Mouse (Mus musculus) forebrain, embryonic 16.5 days (tissue): ENCODE data around the gene Phpt1. TPM values are rescaled to one million over a fixed set of nuclear protein-coding genes. Genes with fewer than 3 reads are reported as not detected.

Experiments used
- ATAC-seq: fragments of 200-750 bp; cut with Nextera tagmentation; 2 replicates; pipeline ENCODE4 v1.8.0; 2017; ENCODE audit warnings: mild to moderate bottlenecking, moderate library complexity
- H3K27ac ChIP-seq: fragments of 300-500 bp; sonication (generic); 2 replicates; pipeline ENCODE4 v1.5.1; 2014; ENCODE audit warnings: low read length, control low read depth
- H3K27me3 ChIP-seq: fragments of 300-500 bp; sonication (generic); replicated peaks from 2 replicates; pipeline ENCODE4 v1.6.1; 2014; ENCODE audit warnings: low read length; ENCODE audit not compliant: control insufficient read depth, insufficient read depth
- H3K36me3 ChIP-seq: fragments of 300-500 bp; sonication (generic); 2 replicates; pipeline ENCODE4 v1.6.1; 2014; ENCODE audit not compliant: control insufficient read depth, insufficient read depth
- H3K4me1 ChIP-seq: fragments of 300-500 bp; sonication (generic); replicated peaks from 2 replicates; pipeline ENCODE4 v1.6.1; 2014; ENCODE audit warnings: low read length; ENCODE audit not compliant: control insufficient read depth, insufficient read depth
- H3K4me2 ChIP-seq: fragments of 300-500 bp; sonication (generic); 2 replicates; pipeline ENCODE4 v1.6.1; 2014; ENCODE audit warnings: mild to moderate bottlenecking, low read length, control low read depth
- H3K4me3 ChIP-seq: fragments of 300-500 bp; sonication (generic); replicated peaks from 2 replicates; pipeline ENCODE4 v1.5.1; 2014; ENCODE audit warnings: mild to moderate bottlenecking, low read length, control low read depth
- H3K9ac ChIP-seq: fragments of 300-500 bp; sonication (generic); replicated peaks from 2 replicates; pipeline ENCODE4 v1.6.1; 2014; ENCODE audit warnings: low read depth, low read length, control low read depth
- H3K9me3 ChIP-seq: fragments of 300-500 bp; sonication (generic); 2 replicates; pipeline ENCODE4 v1.6.1; 2016; ENCODE audit warnings: low read length; ENCODE audit not compliant: control insufficient read depth
- WGBS: fragments of 180-500 bp; shearing (Covaris S2); extraction: QIAGEN DNeasy Blood & Tissue Kit; methylation state at CpG from one replicate; pipeline ENCODE4 v1.1.7; 2014; 5-methylcytosine and 5-hydroxymethylcytosine counted together
- polyA plus RNA-seq: library from polyadenylated mRNA; unstranded; fragments of >200 nt; fragmentation: Nextera tagmentation; extraction: Ambion mirVana; gene quantifications from 2 replicates; pipeline ENCODE4 v1.2.1, GENCODE M21; 2015

The Phpt1 gene
- polyA plus RNA-seq, 1 experiment from 2014 or later = 141 TPM

DNA sequence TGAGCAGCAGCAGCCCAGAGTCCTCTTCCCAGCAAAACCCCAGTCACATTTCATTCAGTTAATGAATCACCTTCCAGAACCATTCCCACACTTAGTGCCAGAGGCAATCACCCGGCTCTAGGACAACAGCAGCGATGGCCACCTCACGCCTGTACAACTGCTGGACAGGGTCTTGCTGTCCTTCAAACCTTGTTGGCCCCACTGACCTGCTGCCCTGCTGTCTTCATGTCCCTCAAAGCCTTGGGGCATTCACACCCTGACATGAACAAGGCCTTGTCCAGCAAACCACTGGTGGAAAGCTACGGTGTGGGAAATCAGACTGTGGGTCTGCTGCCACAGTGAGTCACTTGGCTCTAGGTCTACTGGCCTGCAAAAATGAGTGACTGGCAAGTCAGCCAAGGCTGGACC is 34.5 kb downstream of the Phpt1 start:
- Histone ChIP-seq H3K4me1 (no peaks in the 10 kb centered on the region; the same call in 1 of the 2 replicates), H3K27ac (no peak overlapping the region), H3K36me3 (peaks cover 4% of the 10 kb centered on the region), H3K27me3 (no peaks in the 10 kb centered on the region), H3K9ac (no peak overlapping the region), H3K4me2 (no peak overlapping the region), H3K9me3 (no peaks in the 10 kb centered on the region), H3K4me3 (no peak overlapping the region)
- 95% methylated on average over 4 of the region's 4 CpGs for WGBS
- ATAC-seq = no peak

GRCm38 (mm10) chr2:25536531-25536930 is 38.5 kb downstream of the Phpt1 start:
- H3K4me3 ChIP-seq = no peak overlapping the region
- H3K27me3 ChIP-seq = no peaks in the 10 kb centered on the region
- no peaks in the 10 kb centered on the region for H3K4me1 ChIP-seq
- H3K9me3 ChIP-seq = no peaks in the 10 kb centered on the region
- ATAC-seq = no peak
- H3K27ac ChIP-seq = no peak overlapping the region
- WGBS = 93% methylated on average over 8 of the region's 8 CpGs
- peaks cover 4% of the 10 kb centered on the region for H3K36me3 ChIP-seq
- no peak overlapping the region for H3K4me2 ChIP-seq
- no peak overlapping the region for H3K9ac ChIP-seq

GRCm38 (mm10) chr2:25534866-25535182 is 40.2 kb downstream of the Phpt1 start:
- H3K4me3 ChIP-seq = no peak overlapping the region
- no peak overlapping the region for H3K27ac ChIP-seq
- no peaks in the 10 kb centered on the region for H3K4me1 ChIP-seq
- H3K27me3 ChIP-seq = no peaks in the 10 kb centered on the region
- no peaks in the 10 kb centered on the region for H3K9me3 ChIP-seq
- H3K36me3 ChIP-seq = peaks cover 8% of the 10 kb centered on the region
- no peak overlapping the region for H3K9ac ChIP-seq
- 98% methylated on average over 2 of the region's 2 CpGs for WGBS
- no peak overlapping the region for H3K4me2 ChIP-seq
- no peak for ATAC-seq

DNA sequence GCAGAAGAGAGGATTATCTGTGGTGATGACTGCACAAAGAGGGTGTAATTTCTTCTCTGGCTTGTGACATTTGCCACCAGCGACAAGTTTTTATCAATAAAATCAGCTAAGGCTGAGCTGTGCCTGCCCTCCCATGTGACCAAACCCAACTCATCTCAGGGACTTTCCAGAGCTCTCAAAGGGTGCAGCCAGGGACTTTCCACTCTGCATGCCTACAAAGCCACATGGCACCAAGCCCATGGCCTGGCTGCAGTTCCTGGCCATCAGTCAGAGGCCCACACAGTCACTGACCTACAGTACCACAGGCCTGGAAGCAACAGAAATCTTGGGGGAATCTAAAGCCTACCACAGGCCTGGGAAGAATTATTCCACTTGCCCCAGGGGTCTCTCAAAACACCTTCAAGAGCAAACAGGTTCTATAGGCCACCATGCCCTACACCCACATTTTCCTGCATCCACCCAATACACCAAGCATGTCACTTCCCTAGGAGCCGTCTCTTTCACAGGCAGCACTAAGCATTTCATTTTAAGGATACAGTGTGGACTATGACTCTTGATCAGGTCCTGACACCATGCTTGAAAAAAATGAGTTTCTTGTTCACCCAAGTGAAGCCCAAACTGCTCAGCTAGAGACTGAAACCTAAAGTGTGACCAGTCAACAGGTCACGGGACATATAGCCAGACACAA is 40.7 kb downstream of the Phpt1 start:
- peaks cover 9% of the 10 kb centered on the region for H3K36me3 ChIP-seq
- H3K9ac ChIP-seq = no peak overlapping the region
- no peaks in the 10 kb centered on the region for H3K9me3 ChIP-seq
- H3K27me3 ChIP-seq = no peaks in the 10 kb centered on the region
- no peak overlapping the region for H3K4me2 ChIP-seq
- WGBS = 93% methylated on average over 3 of the region's 3 CpGs
- no peak overlapping the region for H3K27ac ChIP-seq
- no peak overlapping the region for H3K4me3 ChIP-seq
- no peaks in the 10 kb centered on the region for H3K4me1 ChIP-seq
- ATAC-seq = no peak

- Histone ChIP-seq H3K27me3 (no peaks in the 10 kb centered on the region), H3K36me3 (peaks cover 9% of the 10 kb centered on the region), H3K4me1 (no peaks in the 10 kb centered on the region), H3K9me3 (no peaks in the 10 kb centered on the region), H3K4me2 (no peak overlapping the region), H3K27ac (no peak overlapping the region), H3K9ac (no peak overlapping the region), H3K4me3 (no peak overlapping the region)
- 95% methylated on average over 2 of the region's 2 CpGs for WGBS
- no peak for ATAC-seq
These were observed 41.3 kb downstream of the Phpt1 start for GRCm38 (mm10) chr2:25533707-25534106.

DNA sequence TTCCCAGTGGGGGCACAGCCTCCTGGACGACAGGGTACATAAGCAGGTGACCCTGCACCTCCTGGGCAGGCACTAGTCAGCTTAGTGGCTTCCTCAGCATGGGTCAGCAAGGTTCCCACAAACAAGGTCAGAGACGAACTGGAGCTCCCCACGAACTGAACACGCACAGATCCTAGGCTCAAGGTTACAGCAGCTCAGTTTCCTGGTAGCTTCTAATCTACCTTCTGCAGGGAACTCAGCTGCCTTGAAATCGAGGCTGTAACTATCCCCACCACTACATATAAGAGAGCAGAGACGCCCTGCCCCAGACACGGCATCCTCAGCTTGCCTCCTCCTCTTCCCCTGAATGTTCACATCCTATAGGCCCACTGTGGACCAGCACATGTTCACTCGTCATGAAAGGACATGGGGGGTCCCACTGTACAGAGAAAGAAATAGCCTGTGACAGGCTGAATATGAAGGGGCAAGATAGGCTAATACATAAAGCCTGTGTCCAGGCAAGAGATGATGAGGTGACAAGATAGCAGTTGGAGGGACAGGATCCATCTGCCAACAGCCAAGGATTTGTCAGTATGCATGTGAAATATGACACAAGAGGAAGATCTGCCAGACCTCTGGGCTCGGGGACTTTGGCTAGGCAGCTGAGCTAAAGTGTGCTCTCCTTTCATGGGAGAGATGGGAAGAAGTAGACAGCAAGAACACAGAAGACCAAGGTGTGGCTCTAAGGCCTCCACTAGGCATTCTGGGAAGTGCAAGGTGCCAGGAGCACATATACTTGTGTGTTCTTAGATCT is 48.3 kb downstream of the Phpt1 start:
- no peak for ATAC-seq
- H3K4me3 ChIP-seq = no peak overlapping the region
- H3K27me3 ChIP-seq = no peaks in the 10 kb centered on the region
- H3K27ac ChIP-seq = no peak overlapping the region
- H3K4me1 ChIP-seq = no peaks in the 10 kb centered on the region
- H3K4me2 ChIP-seq = no peak overlapping the region
- H3K9me3 ChIP-seq = no peaks in the 10 kb centered on the region
- H3K36me3 ChIP-seq = peaks cover 24% of the 10 kb centered on the region
- H3K9ac ChIP-seq = no peak overlapping the region
- 93% methylated on average over 9 of the region's 9 CpGs for WGBS

Other genes starting within 250 kb of the Phpt1 start
- gene Man1b1, start 242.9 kb downstream of the Phpt1 start, polyA plus RNA-seq = 50.6 and 54.6 TPM in 2 replicates
- 21.5 and 26.9 TPM in 2 replicates for gene Dpp7, start 218.9 kb downstream of the Phpt1 start, polyA plus RNA-seq
- 3.3 and 7.5 TPM in 2 replicates for gene Uap1l1, start 209.5 kb downstream of the Phpt1 start, polyA plus RNA-seq
- 23.8 and 29.9 TPM in 2 replicates for gene Sapcd2, start 202.9 kb downstream of the Phpt1 start, polyA plus RNA-seq
- 5.2 and 6.2 TPM in 2 replicates for gene Entpd2, start 179.3 kb downstream of the Phpt1 start, polyA plus RNA-seq
- 384 and 515 TPM in 2 replicates for gene Npdc1, start 175.9 kb downstream of the Phpt1 start, polyA plus RNA-seq
- 0.31 TPM in 1 of 2 replicates, not detected in the other for gene Fut7, start 152.0 kb downstream of the Phpt1 start, polyA plus RNA-seq
- 12.2 and 14.9 TPM in 2 replicates for gene Abca2, start 146.5 kb downstream of the Phpt1 start, polyA plus RNA-seq
- gene Clic3, start 118.4 kb downstream of the Phpt1 start, polyA plus RNA-seq = 2.4 and 4.6 TPM in 2 replicates
- 89.2 and 108 TPM in 2 replicates for gene Paxx, start 114.1 kb downstream of the Phpt1 start, polyA plus RNA-seq
- 212 and 217 TPM in 2 replicates for gene Ptgds, start 105.2 kb downstream of the Phpt1 start, polyA plus RNA-seq
- not detected in 2 replicates for gene Lcn12, start 81.3 kb downstream of the Phpt1 start, polyA plus RNA-seq
- 133 and 156 TPM in 2 replicates for gene Fbxw5, start 74.5 kb downstream of the Phpt1 start, polyA plus RNA-seq
- 4.4 and 4.5 TPM in 2 replicates for gene C8g, start 73.5 kb downstream of the Phpt1 start, polyA plus RNA-seq
- gene Traf2, start 28.3 kb downstream of the Phpt1 start, polyA plus RNA-seq = 26.8 and 29.5 TPM in 2 replicates
- 327 and 359 TPM in 2 replicates for gene Edf1, start 17.4 kb downstream of the Phpt1 start, polyA plus RNA-seq
- gene Mamdc4, start 379 bp downstream of the Phpt1 start, polyA plus RNA-seq = 1.0 and 2.8 TPM in 2 replicates
- 5.8 and 7.7 TPM in 2 replicates for gene Ajm1, start 6.5 kb upstream of the Phpt1 start, polyA plus RNA-seq
- 67.5 and 73.6 TPM in 2 replicates for gene Rabl6, start 33.3 kb upstream of the Phpt1 start, polyA plus RNA-seq
- gene Ccdc183, start 42.5 kb upstream of the Phpt1 start, polyA plus RNA-seq = 0.17 and 0.24 TPM in 2 replicates
- 20.6 and 28.9 TPM in 2 replicates for gene Tmem141, start 46.8 kb upstream of the Phpt1 start, polyA plus RNA-seq
- 2.3 and 4.1 TPM in 2 replicates for gene Fcna, start 52.8 kb upstream of the Phpt1 start, polyA plus RNA-seq
- not detected in 2 replicates for gene Lcn8, start 77.9 kb upstream of the Phpt1 start, polyA plus RNA-seq
- gene Lcn5, start 82.7 kb upstream of the Phpt1 start, polyA plus RNA-seq = not detected in 2 replicates
- gene Lcn6, start 101.6 kb upstream of the Phpt1 start, polyA plus RNA-seq = not detected in 2 replicates
- gene Lcn10, start 107.5 kb upstream of the Phpt1 start, polyA plus RNA-seq = not detected in 2 replicates
- gene Obp2a, start 124.8 kb upstream of the Phpt1 start, polyA plus RNA-seq = not detected in 2 replicates
- gene Bmyc, start 131.5 kb upstream of the Phpt1 start, polyA plus RNA-seq = 105 and 127 TPM in 2 replicates
- not detected in 2 replicates for gene Obp2b, start 161.8 kb upstream of the Phpt1 start, polyA plus RNA-seq
- gene Lcn3, start 190.3 kb upstream of the Phpt1 start, polyA plus RNA-seq = not detected in 2 replicates
- gene Lcn11, start 201.8 kb upstream of the Phpt1 start, polyA plus RNA-seq = not detected in 2 replicates
- gene Gm13539, start 207.0 kb upstream of the Phpt1 start, polyA plus RNA-seq = not detected in 2 replicates
- not detected in 2 replicates for gene Glt6d1, start 240.6 kb upstream of the Phpt1 start, polyA plus RNA-seq
- not detected in 2 replicates for gene Lcn9, start 247.9 kb upstream of the Phpt1 start, polyA plus RNA-seq